Mouse (Mus musculus) neural tube, embryonic 13.5 days (tissue): Measurements from ENCODE around the gene Rcl1. TPM values are rescaled to one million over a fixed set of nuclear protein-coding genes. Genes with fewer than 3 reads are reported as not detected.

ENCODE experiments used
- ATAC-seq: fragments of 200-750 bp; cut with Nextera tagmentation; 2 replicates; pipeline ENCODE4 v1.8.0; 2017; ENCODE audit warnings: low read depth, mild to moderate bottlenecking, moderate TSS enrichment, moderate library complexity
- H3K27ac ChIP-seq: fragments of 300-500 bp; sonication (generic); replicated peaks from 2 replicates; pipeline ENCODE4 v1.5.1; 2015; ENCODE audit warnings: moderate library complexity, mild to moderate bottlenecking, inconsistent platforms
- H3K27me3 ChIP-seq: fragments of 300-500 bp; sonication (generic); 2 replicates; pipeline ENCODE4 v1.6.1; 2015; ENCODE audit warnings: mild to moderate bottlenecking, inconsistent platforms
- H3K36me3 ChIP-seq: fragments of 300-500 bp; sonication (generic); 2 replicates; pipeline ENCODE4 v1.6.1; 2015; ENCODE audit warnings: mild to moderate bottlenecking, inconsistent platforms
- H3K4me1 ChIP-seq: fragments of 300-500 bp; sonication (generic); replicated peaks from 2 replicates; pipeline ENCODE4 v1.6.1; 2015; ENCODE audit warnings: inconsistent platforms
- H3K4me2 ChIP-seq: fragments of 300-500 bp; sonication (generic); 2 replicates; pipeline ENCODE4 v1.6.1; 2015; ENCODE audit warnings: inconsistent platforms, mild to moderate bottlenecking, moderate library complexity
- H3K4me3 ChIP-seq: fragments of 300-500 bp; sonication (generic); 2 replicates; pipeline ENCODE4 v1.5.1; 2015; ENCODE audit warnings: mild to moderate bottlenecking, inconsistent platforms
- H3K9ac ChIP-seq: fragments of 300-500 bp; sonication (generic); 2 replicates; pipeline ENCODE4 v1.6.1; 2015; ENCODE audit warnings: moderate library complexity, mild to moderate bottlenecking, inconsistent platforms
- H3K9me3 ChIP-seq: fragments of 300-500 bp; sonication (generic); 2 replicates; pipeline ENCODE4 v1.6.1; 2016; ENCODE audit warnings: inconsistent platforms
- WGBS: fragments of 180-500 bp; shearing (Covaris S2); methylation state at CpG from one replicate; pipeline ENCODE4 v1.1.7; 2015; 5-methylcytosine and 5-hydroxymethylcytosine counted together
- polyA plus RNA-seq: library from polyadenylated mRNA; unstranded; fragments of >200 nt; fragmentation: Nextera tagmentation; extraction: Ambion mirVana; gene quantifications from 2 replicates; pipeline ENCODE4 v1.2.1, GENCODE M21; 2015

Gene Rcl1
- polyA plus RNA-seq, 1 experiment from 2014 or later = 32.8 TPM

DNA sequence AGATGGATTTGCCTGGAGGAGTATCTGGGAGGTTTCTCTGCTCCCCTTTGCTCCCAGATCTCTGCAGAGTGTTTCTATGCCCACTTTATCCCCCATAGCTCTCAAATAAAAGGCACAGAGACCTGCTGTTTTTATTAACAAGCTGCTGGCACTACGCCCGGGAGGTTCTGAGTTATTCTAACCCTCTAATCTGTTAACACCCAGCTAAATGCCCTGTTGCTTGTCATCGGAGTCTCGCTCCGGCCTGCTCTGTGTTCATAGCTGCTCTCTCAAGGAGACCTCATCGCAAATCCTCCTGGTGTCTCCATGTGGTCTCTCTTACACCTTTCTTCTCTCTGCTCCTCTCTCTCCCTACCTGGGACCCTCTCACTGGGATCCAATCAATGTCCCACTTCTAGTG lies 26.4 kb upstream of the Rcl1 start:
- Histone ChIP-seq H3K4me2 (no peak overlapping the region), H3K36me3 (no peaks in the 10 kb centered on the region), H3K4me1 (peaks cover 5% of the 10 kb centered on the region; the same call in 1 of the 2 replicates), H3K9me3 (no peaks in the 10 kb centered on the region), H3K9ac (no peak overlapping the region), H3K4me3 (no peak overlapping the region), H3K27ac (no peak overlapping the region), H3K27me3 (no peaks in the 10 kb centered on the region)
- WGBS = 53% methylated on average over 6 of the region's 6 CpGs
- ATAC-seq = no peak

- Histone ChIP-seq H3K4me3 (no peak overlapping the region), H3K4me1 (no peaks in the 10 kb centered on the region), H3K36me3 (no peaks in the 10 kb centered on the region), H3K9me3 (no peaks in the 10 kb centered on the region), H3K27me3 (no peaks in the 10 kb centered on the region), H3K4me2 (no peak overlapping the region), H3K9ac (no peak overlapping the region), H3K27ac (no peak overlapping the region)
- ATAC-seq = no peak
- 88% methylated on average over 6 of the region's 6 CpGs for WGBS
These were observed 12.5 kb upstream of the Rcl1 start for GRCm38 (mm10) chr19:29088628-29089027.

GRCm38 (mm10) chr19:29092194-29092593 lies 9.0 kb upstream of the Rcl1 start:
- no peaks in the 10 kb centered on the region for H3K36me3 ChIP-seq
- H3K27me3 ChIP-seq = no peaks in the 10 kb centered on the region
- no peak overlapping the region for H3K27ac ChIP-seq
- no peak overlapping the region for H3K4me3 ChIP-seq
- no peak overlapping the region for H3K9ac ChIP-seq
- no peaks in the 10 kb centered on the region for H3K9me3 ChIP-seq
- ATAC-seq = no peak
- no peaks in the 10 kb centered on the region for H3K4me1 ChIP-seq
- H3K4me2 ChIP-seq = no peak overlapping the region

DNA sequence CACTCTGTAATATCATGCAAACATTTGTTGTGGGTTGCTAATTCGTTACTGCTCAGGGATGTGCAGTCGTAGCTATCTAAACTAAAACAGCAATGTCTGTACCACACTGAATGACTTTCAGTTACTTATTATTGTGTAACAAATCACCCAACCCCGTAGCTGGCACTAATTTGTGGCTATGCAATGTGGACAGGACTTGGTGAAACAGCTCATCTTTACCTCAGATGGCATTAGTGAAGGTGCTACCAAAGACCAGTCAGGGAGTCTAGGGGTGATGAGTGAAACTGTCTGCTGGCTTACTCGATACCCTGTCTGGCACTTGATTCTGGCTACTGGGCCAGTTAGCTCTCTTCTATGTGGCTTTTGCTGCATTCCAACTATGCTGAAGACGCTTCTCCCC lies 2.1 kb upstream of the Rcl1 start:
- Histone ChIP-seq H3K4me2 (no peak overlapping the region), H3K27me3 (0 out of 2 replicates have a peak, but pooled peaks cover 5% of the 10 kb centered on the region), H3K4me1 (peaks cover 15% of the 10 kb centered on the region), H3K9ac (no peak overlapping the region), H3K36me3 (no peaks in the 10 kb centered on the region), H3K27ac (no peak overlapping the region), H3K9me3 (no peaks in the 10 kb centered on the region), H3K4me3 (no peak overlapping the region)
- ATAC-seq = no peak
- 79% methylated on average over 5 of the region's 5 CpGs for WGBS

- Histone ChIP-seq H3K9ac (no peak overlapping the region), H3K27me3 (0 out of 2 replicates have a peak, but pooled peaks cover 5% of the 10 kb centered on the region), H3K4me1 (peaks cover 15% of the 10 kb centered on the region), H3K4me2 (peak overlapping the region; percentile 81; the same call in 1 of the 2 replicates), H3K9me3 (no peaks in the 10 kb centered on the region), H3K27ac (no peak overlapping the region), H3K4me3 (no peak overlapping the region), H3K36me3 (no peaks in the 10 kb centered on the region)
- WGBS = 85% methylated on average over 4 of the region's 4 CpGs
- ATAC-seq = no peak
These were observed 1.6 kb upstream of the Rcl1 start for GRCm38 (mm10) chr19:29099596-29099995.

DNA sequence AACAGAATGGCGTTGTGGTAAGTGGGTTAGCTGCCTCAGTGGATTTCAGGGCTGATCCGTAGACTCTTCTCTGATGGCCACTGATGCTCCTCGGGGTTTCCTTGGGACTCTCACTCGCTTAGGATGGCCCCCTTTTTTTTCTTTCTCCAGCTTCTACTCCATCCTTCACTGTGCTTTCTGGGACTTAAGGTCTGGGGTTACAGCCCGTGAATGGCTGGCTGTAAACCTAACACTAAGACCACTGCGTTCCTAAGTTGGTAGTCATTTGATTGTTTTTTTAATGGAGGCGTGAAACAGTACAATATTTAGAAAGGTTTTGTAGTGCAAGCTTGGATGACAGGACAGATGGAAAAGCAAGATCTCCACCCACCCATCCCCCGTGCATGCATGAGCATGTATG lies 914 bp upstream of the Rcl1 start:
- H3K4me2 ChIP-seq = peak overlapping the region; percentile 81
- 16% methylated on average over 8 of the region's 8 CpGs for WGBS
- H3K36me3 ChIP-seq = no peaks in the 10 kb centered on the region
- ATAC-seq = no peak
- peak overlapping the region; percentile 91 for H3K4me3 ChIP-seq
- 0 out of 2 replicates have a peak, but pooled peaks cover 5% of the 10 kb centered on the region for H3K27me3 ChIP-seq
- H3K27ac ChIP-seq = peak overlapping the region; percentile 81; the same call in 1 of the 2 replicates
- H3K9ac ChIP-seq = peak overlapping the region; percentile 77
- H3K4me1 ChIP-seq = peaks cover 15% of the 10 kb centered on the region
- no peaks in the 10 kb centered on the region for H3K9me3 ChIP-seq

GRCm38 (mm10) chr19:29101591-29101990 lies 416 bp downstream of the Rcl1 start:
- Histone ChIP-seq H3K4me3 (peak overlapping the region; percentile 91), H3K27ac (no peak overlapping the region; the same call in 1 of the 2 replicates), H3K9me3 (no peaks in the 10 kb centered on the region), H3K27me3 (0 out of 2 replicates have a peak, but pooled peaks cover 5% of the 10 kb centered on the region), H3K4me1 (peaks cover 15% of the 10 kb centered on the region), H3K4me2 (peak overlapping the region; percentile 81), H3K9ac (peak overlapping the region; percentile 76), H3K36me3 (no peaks in the 10 kb centered on the region)
- peak; percentile 56 for ATAC-seq
- 0% methylated on average over 27 of the region's 27 CpGs for WGBS

DNA sequence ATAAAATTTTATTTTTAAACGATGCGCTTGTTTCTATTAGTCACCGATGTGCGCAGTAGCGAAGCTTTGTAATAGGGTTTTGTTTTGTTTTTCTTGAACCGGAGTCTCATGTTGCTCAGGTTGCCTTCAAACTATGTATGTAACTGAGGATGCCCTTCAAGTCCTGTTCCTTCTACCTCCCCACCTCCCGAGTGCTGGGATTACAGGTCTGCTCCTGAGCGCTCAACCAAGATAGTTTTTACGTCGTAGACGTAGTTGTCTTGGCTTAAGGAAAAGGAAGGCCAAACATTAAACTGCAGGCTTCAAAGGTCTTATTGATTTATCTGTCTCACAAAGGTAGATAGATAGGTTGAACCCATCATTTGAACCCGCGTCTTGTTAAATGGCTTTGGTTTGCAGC lies 923 bp downstream of the Rcl1 start:
- Histone ChIP-seq H3K36me3 (no peaks in the 10 kb centered on the region), H3K9ac (peak overlapping the region; percentile 76; the same call in 1 of the 2 replicates), H3K27ac (no peak overlapping the region), H3K27me3 (0 out of 2 replicates have a peak, but pooled peaks cover 5% of the 10 kb centered on the region), H3K4me2 (peak overlapping the region; percentile 81), H3K9me3 (no peaks in the 10 kb centered on the region), H3K4me1 (peaks cover 15% of the 10 kb centered on the region), H3K4me3 (peak overlapping the region; percentile 91)
- WGBS = 14% methylated on average over 13 of the region's 13 CpGs
- ATAC-seq = no peak

GRCm38 (mm10) chr19:29105816-29106215 lies 4.6 kb downstream of the Rcl1 start:
- 94% methylated on average over 4 of the region's 4 CpGs for WGBS
- no peaks in the 10 kb centered on the region for H3K36me3 ChIP-seq
- H3K9ac ChIP-seq = no peak overlapping the region
- H3K4me1 ChIP-seq = peaks cover 5% of the 10 kb centered on the region
- no peak overlapping the region for H3K4me2 ChIP-seq
- H3K9me3 ChIP-seq = no peaks in the 10 kb centered on the region
- no peak for ATAC-seq
- no peak overlapping the region for H3K4me3 ChIP-seq
- H3K27ac ChIP-seq = no peak overlapping the region
- no peaks in the 10 kb centered on the region for H3K27me3 ChIP-seq

DNA sequence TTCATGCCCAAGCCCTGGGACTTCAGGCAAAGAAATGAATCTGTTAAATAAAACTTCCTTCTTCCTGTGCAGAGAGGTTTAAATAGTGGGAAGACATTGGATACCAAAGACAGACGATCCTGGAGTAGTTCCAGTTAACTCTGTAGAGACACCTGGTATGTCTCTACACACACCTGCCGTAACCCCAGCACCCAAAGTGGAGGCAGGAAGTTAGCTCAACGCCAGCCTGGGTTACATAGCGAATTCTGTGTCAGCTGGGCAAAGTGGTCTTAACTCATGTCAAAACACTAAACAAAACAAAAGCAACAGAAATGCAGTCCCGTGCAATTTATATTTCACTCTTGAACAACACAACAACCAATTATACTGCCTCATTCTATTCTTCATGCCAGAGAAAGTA lies 5.1 kb downstream of the Rcl1 start:
- Histone ChIP-seq H3K9me3 (no peaks in the 10 kb centered on the region), H3K36me3 (no peaks in the 10 kb centered on the region), H3K4me1 (peaks cover 5% of the 10 kb centered on the region), H3K4me2 (no peak overlapping the region), H3K9ac (no peak overlapping the region), H3K27me3 (no peaks in the 10 kb centered on the region), H3K4me3 (no peak overlapping the region), H3K27ac (no peak overlapping the region)
- ATAC-seq = no peak
- 90% methylated on average over 5 of the region's 5 CpGs for WGBS

GRCm38 (mm10) chr19:29112662-29113061 lies 11.5 kb downstream of the Rcl1 start:
- Histone ChIP-seq H3K36me3 (no peaks in the 10 kb centered on the region), H3K27ac (no peak overlapping the region), H3K4me3 (no peak overlapping the region), H3K9me3 (no peaks in the 10 kb centered on the region; the same call in 1 of the 2 replicates), H3K4me1 (no peaks in the 10 kb centered on the region), H3K27me3 (no peaks in the 10 kb centered on the region), H3K4me2 (no peak overlapping the region), H3K9ac (no peak overlapping the region)
- 77% methylated on average over 8 of the region's 8 CpGs for WGBS
- no peak for ATAC-seq

GRCm38 (mm10) chr19:29113746-29114649 lies 12.8 kb downstream of the Rcl1 start:
- no peaks in the 10 kb centered on the region for H3K4me1 ChIP-seq
- ATAC-seq = no peak
- no peak overlapping the region for H3K4me2 ChIP-seq
- H3K36me3 ChIP-seq = peaks cover 10% of the 10 kb centered on the region
- no peaks in the 10 kb centered on the region; the same call in 1 of the 2 replicates for H3K9me3 ChIP-seq
- H3K9ac ChIP-seq = no peak overlapping the region
- WGBS = 96% methylated on average over 10 of the region's 10 CpGs
- no peak overlapping the region for H3K27ac ChIP-seq
- no peak overlapping the region for H3K4me3 ChIP-seq
- no peaks in the 10 kb centered on the region for H3K27me3 ChIP-seq
